In genomic region chr5:25497720-25498345, GRCm38 (mm10) we compare ENCODE assay signal across 8 mouse cellular contexts. TPM values are rescaled to one million over a fixed set of nuclear protein-coding genes. Genes with fewer than 3 reads are reported as not detected.
A peak's percentile ranks its signal among the peaks of the same experiment; 100 is the strongest.
DNase-seq lines count a peak whose midpoint lies in the region; ATAC-seq and TF ChIP-seq lines count a peak whose summit lies in the region.

No protein-coding gene starts in this region.

- H3K9me3 ChIP-seq in hindbrain, postnatal 0 days (ENCODE audit: low read length): no peaks in the 10 kb centered on the region

- H3K4me2 ChIP-seq in hindbrain, postnatal 0 days (ENCODE audit: low read depth, low read length): peak overlapping the region; percentile 67

- H3K4me1 ChIP-seq in hindbrain, postnatal 0 days (ENCODE audit: insufficient read depth, low read length): peaks cover 7% of the 10 kb centered on the region; the same call in 1 of the 2 replicates

- peak overlapping the region; percentile 99 for H3K27ac ChIP-seq in hindbrain, postnatal 0 days

- ATAC-seq in hindbrain, postnatal 0 days: peak; percentile 20; the same call in 1 of the 2 replicates
- ATAC-seq in megakaryocyte, adult 5-6 weeks (ENCODE audit: poor library complexity, severe bottlenecking): peak; percentile 17; the same call in 1 of the 2 replicates
- ATAC-seq in monocyte, adult 5-6 weeks (replicated peaks; ENCODE audit: insufficient number of reproducible peaks, low FRiP score, low TSS enrichment, poor library complexity, severe bottlenecking): no peak

- under 1% methylated on average over 74 of the region's 78 CpGs for WGBS in hindbrain, postnatal 0 days

- TF ChIP-seq CTCF in hindbrain, postnatal 0 days (IDR thresholded peaks at IDR 0.05; ENCODE audit: low read depth): no peak

- H3K4me3 ChIP-seq in hindbrain, postnatal 0 days (ENCODE audit: low read length): peak overlapping the region; percentile 84

- peak overlapping the region; percentile 96 for H3K9ac ChIP-seq in hindbrain, postnatal 0 days (replicated peaks; ENCODE audit: low read length)

- H3K27me3 ChIP-seq in hindbrain, postnatal 0 days (ENCODE audit: insufficient read depth, low read length): no peaks in the 10 kb centered on the region

- DNase-seq in T-cell, adult 2 months (ENCODE audit: low spot score): peak; percentile 37
- DNase-seq in cerebellum, postnatal 10 days: peak; percentile 71 to 77
- peak; percentile 29 to 48 for DNase-seq in frontal cortex, postnatal 14 days (ENCODE audit: low spot score in 2 of 2)
- peak; percentile 60 for DNase-seq in hindbrain, postnatal 0 days (ENCODE audit: low spot score)
- DNase-seq in left cerebral cortex, adult 9 months (ENCODE audit: low spot score in 2 of 2): peak; percentile 20 to 27
- peak; percentile 55 for DNase-seq in right cerebral cortex, postnatal 4 days

- H3K36me3 ChIP-seq in hindbrain, postnatal 0 days (ENCODE audit: insufficient read depth, low read length): no peaks in the 10 kb centered on the region

RNA-seq across cellular contexts. Expression of gene Kmt2c, which starts 0.8 kb away (rescaled TPM):
- total RNA-seq in hindbrain, postnatal 0 days (2014; rRNA removed): 40.2 and 46.5 TPM in 2 replicates
- 10.8 and 11.1 TPM in 2 replicates for polyA plus RNA-seq in hindbrain, postnatal 0 days (2015; fragmentation: Nextera tagmentation; extraction: Ambion mirVana)
- 47.2 and 57.6 TPM in 2 replicates for total RNA-seq in megakaryocyte, adult 5-6 weeks (2015)
- 43.5 and 58.5 TPM in 2 replicates for total RNA-seq in megakaryocyte, adult 5-6 weeks (2017)
- total RNA-seq in monocyte, adult 5-6 weeks (2017): 71.9 to 130 TPM (median 77.4 TPM) in 3 replicates

RNA-seq across cellular contexts. Expression of gene Cct8l1, which starts 18.0 kb away (rescaled TPM):
- not detected in 2 replicates for total RNA-seq in hindbrain, postnatal 0 days (2014; rRNA removed)
- polyA plus RNA-seq in hindbrain, postnatal 0 days (2015; fragmentation: Nextera tagmentation; extraction: Ambion mirVana): not detected in 2 replicates
- not detected in 2 replicates for total RNA-seq in megakaryocyte, adult 5-6 weeks (2015)
- total RNA-seq in megakaryocyte, adult 5-6 weeks (2017): 0.11 TPM in 1 of 2 replicates, not detected in the other
- total RNA-seq in monocyte, adult 5-6 weeks (2017): not detected in 3 replicates

Comparison
In these comparisons a context has a peak if more than half of its experiments do, and no peak if none do; other contexts are left out.
1. DNase-seq: peak in every context shown above with its lines; median percentile 74 in cerebellum, postnatal 10 days; 60 in hindbrain, postnatal 0 days; 55 in right cerebral cortex, postnatal 4 days; 38 in frontal cortex, postnatal 14 days; 37 in T-cell, adult 2 months; 24 in left cerebral cortex, adult 9 months.